Mouse (Mus musculus) intestine, embryonic 16.5 days (tissue): ENCODE results near the gene Ubac2. TPM values are rescaled to one million over a fixed set of nuclear protein-coding genes. Genes with fewer than 3 reads are reported as not detected.

ENCODE experiments used
- ATAC-seq: fragments of 200-750 bp; cut with Nextera tagmentation; 2 replicates; pipeline ENCODE4 v1.8.0; 2017; ENCODE audit warnings: moderate TSS enrichment, moderate library complexity
- H3K27ac ChIP-seq: fragments of 300-500 bp; sonication (generic); 2 replicates; pipeline ENCODE4 v1.5.1; 2014; ENCODE audit warnings: mild to moderate bottlenecking, low read length
- H3K27me3 ChIP-seq: fragments of 300-500 bp; sonication (generic); replicated peaks from 2 replicates; pipeline ENCODE4 v1.6.1; 2014; ENCODE audit warnings: low read length, control low read depth, mixed read lengths; ENCODE audit not compliant: control insufficient read depth, insufficient read depth
- H3K36me3 ChIP-seq: fragments of 300-500 bp; sonication (generic); 2 replicates; pipeline ENCODE4 v1.6.1; 2014; ENCODE audit warnings: low read length, control low read depth; ENCODE audit not compliant: control insufficient read depth, insufficient read depth
- H3K4me1 ChIP-seq: fragments of 300-500 bp; sonication (generic); 2 replicates; pipeline ENCODE4 v1.6.1; 2014; ENCODE audit warnings: low read length, control low read depth, mixed read lengths; ENCODE audit not compliant: control insufficient read depth, insufficient read depth
- H3K4me2 ChIP-seq: fragments of 300-500 bp; sonication (generic); 2 replicates; pipeline ENCODE4 v1.6.1; 2014; ENCODE audit warnings: low read depth, low read length, control low read depth
- H3K4me3 ChIP-seq: fragments of 300-500 bp; sonication (generic); 2 replicates; pipeline ENCODE4 v1.5.1; 2014; ENCODE audit warnings: mild to moderate bottlenecking, low read length
- H3K9ac ChIP-seq: fragments of 300-500 bp; sonication (generic); 2 replicates; pipeline ENCODE4 v1.6.1; 2014; ENCODE audit warnings: low read depth, low read length
- H3K9me3 ChIP-seq: fragments of 300-500 bp; sonication (generic); 2 replicates; pipeline ENCODE4 v1.6.1; 2016; ENCODE audit warnings: low read length, control low read depth; ENCODE audit not compliant: control insufficient read depth
- WGBS: fragments of 180-500 bp; shearing (Covaris S2); extraction: QIAGEN DNeasy Blood & Tissue Kit; methylation state at CpG from one replicate; pipeline ENCODE4 v1.1.7; 2014; 5-methylcytosine and 5-hydroxymethylcytosine counted together
- polyA plus RNA-seq: library from polyadenylated mRNA; unstranded; fragments of >200 nt; fragmentation: Nextera tagmentation; extraction: Ambion mirVana; gene quantifications from 2 replicates; pipeline ENCODE4 v1.2.1, GENCODE M21; 2015

The Ubac2 gene
- polyA plus RNA-seq, 1 experiment from 2014 or later = 63.3 TPM

DNA sequence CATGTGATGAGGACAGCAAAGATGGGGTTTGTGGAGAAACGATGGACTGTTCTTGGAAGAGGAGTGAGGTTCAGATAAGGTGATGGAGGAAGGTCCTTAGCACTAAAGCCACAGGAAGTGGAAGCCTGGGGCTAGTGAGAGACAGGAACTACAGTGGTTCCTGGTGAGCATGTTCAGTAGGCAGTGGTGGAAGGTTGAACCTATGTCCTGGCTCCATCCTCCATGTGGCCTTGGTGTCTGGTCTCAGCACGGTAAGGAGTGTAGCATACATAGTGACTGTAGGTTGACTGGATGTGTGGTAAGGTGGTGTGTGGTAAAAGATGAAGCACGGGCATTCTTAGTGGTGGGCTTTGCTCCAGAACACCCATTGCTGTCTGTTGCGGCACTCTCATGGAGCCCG, 71.5 kb downstream of the Ubac2 start:
- Histone ChIP-seq H3K27ac (no peak overlapping the region), H3K4me1 (no peaks in the 10 kb centered on the region), H3K4me2 (no peak overlapping the region), H3K9ac (no peak overlapping the region), H3K4me3 (no peak overlapping the region), H3K9me3 (no peaks in the 10 kb centered on the region), H3K27me3 (no peaks in the 10 kb centered on the region), H3K36me3 (no peaks in the 10 kb centered on the region; the same call in 1 of the 2 replicates)
- 93% methylated on average over 5 of the region's 5 CpGs for WGBS
- no peak for ATAC-seq

DNA sequence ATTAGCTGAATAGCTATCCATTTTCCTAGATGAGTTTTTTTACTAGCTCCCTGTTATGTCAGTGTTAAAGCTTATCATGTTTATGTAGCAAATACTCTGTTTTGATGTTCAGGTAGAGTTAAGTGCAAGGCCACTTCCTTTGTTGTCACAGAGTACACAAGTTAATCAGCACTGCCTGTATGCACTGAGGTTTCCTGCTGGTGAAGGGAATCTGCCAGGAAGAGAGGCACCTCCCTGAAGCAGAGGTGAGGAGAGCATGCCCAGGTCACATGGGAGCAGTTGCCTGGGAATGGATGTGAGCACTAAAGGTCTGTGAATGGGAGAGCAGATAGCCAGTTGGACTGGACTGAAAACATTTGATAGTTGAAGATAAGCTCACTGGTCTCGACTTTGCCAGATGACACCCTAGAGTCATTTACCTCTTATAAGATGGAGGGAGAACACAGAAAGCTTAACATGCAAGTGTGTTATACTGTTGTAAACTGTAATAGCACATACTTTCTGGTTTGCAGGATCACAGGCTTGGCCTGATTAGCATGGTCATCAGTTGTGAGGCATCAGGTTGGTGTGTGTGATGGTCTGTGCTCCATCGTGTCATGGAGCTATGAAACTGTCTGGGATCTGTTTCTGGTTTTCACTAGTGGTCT, 73.1 kb downstream of the Ubac2 start:
- Histone ChIP-seq H3K36me3 (no peaks in the 10 kb centered on the region; the same call in 1 of the 2 replicates), H3K4me1 (no peaks in the 10 kb centered on the region), H3K9ac (no peak overlapping the region), H3K9me3 (no peaks in the 10 kb centered on the region), H3K4me3 (no peak overlapping the region), H3K27me3 (no peaks in the 10 kb centered on the region), H3K4me2 (no peak overlapping the region), H3K27ac (no peak overlapping the region)
- ATAC-seq = peak; percentile 77
- WGBS = 68% methylated on average over 2 of the region's 2 CpGs

DNA sequence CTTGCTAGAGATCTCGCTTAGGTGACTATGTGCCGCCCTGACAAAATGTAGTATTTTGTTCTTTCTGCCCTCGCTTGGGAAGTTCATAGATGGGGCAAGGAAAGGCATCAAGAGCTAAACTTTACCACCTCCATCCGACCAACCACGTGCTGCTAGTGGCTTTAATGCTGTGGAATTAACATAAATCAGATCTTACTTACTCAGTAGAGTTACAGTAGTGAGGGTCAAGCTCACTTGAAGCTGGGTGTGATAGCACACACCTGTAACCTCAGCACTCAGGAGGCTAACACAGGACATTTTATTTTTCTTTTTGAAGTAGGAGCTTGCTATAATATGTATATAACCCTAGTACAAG, 73.6 kb downstream of the Ubac2 start:
- H3K36me3 ChIP-seq = no peaks in the 10 kb centered on the region; the same call in 1 of the 2 replicates
- no peak overlapping the region for H3K4me2 ChIP-seq
- H3K9me3 ChIP-seq = no peaks in the 10 kb centered on the region
- no peak overlapping the region for H3K27ac ChIP-seq
- no peaks in the 10 kb centered on the region for H3K4me1 ChIP-seq
- 89% methylated on average over 5 of the region's 5 CpGs for WGBS
- no peak for ATAC-seq
- H3K4me3 ChIP-seq = no peak overlapping the region
- no peaks in the 10 kb centered on the region for H3K27me3 ChIP-seq
- no peak overlapping the region for H3K9ac ChIP-seq

DNA sequence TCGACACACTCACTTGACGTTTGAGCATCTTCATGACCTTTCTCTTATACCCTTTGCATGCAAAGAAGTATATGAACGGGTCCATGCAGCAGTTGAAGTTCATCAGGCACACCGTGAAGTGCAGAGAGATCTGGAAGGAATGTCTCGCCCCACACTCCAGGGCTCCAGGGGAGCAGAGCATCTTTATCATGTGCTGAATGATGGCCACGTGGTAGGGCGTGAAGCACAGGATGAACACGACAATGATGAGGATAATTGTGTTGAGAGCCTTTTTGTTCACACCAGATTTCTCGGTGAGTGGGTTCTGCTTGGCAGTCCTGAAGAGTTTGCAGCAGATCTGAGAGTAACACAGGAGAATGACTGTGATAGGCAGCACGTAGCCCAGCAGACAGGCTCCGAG, 75.7 kb downstream of the Ubac2 start:
- no peaks in the 10 kb centered on the region; the same call in 1 of the 2 replicates for H3K36me3 ChIP-seq
- no peak overlapping the region for H3K4me2 ChIP-seq
- H3K27me3 ChIP-seq = no peaks in the 10 kb centered on the region
- H3K9ac ChIP-seq = no peak overlapping the region
- H3K4me1 ChIP-seq = peaks cover 4% of the 10 kb centered on the region; the same call in 1 of the 2 replicates
- H3K4me3 ChIP-seq = no peak overlapping the region
- 95% methylated on average over 11 of the region's 11 CpGs for WGBS
- H3K27ac ChIP-seq = no peak overlapping the region
- H3K9me3 ChIP-seq = no peaks in the 10 kb centered on the region
- ATAC-seq = no peak

DNA sequence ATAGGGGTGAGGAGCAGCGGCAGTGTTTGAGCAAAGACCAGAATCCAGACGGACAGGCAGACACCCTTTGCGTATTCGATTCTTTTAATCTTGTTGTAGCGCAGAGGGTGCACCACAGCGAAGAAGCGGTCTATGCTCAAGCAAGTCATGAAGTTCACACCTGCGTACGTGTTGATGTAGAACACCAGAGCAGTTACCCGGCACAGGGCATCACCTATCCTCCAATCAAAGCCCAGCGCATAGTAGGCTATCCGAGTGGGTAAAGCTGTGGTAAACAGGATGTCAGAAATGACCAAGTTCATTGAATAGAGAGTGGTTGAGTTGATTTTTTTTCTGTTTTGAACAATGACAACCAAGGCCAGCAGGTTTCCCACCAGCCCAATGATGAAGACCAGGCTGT, 76.2 kb downstream of the Ubac2 start:
- 96% methylated on average over 12 of the region's 12 CpGs for WGBS
- Histone ChIP-seq H3K4me2 (no peak overlapping the region), H3K27me3 (no peaks in the 10 kb centered on the region), H3K4me1 (peaks cover 4% of the 10 kb centered on the region; the same call in 1 of the 2 replicates), H3K4me3 (no peak overlapping the region), H3K27ac (no peak overlapping the region), H3K36me3 (no peaks in the 10 kb centered on the region; the same call in 1 of the 2 replicates), H3K9me3 (no peaks in the 10 kb centered on the region), H3K9ac (no peak overlapping the region)
- no peak for ATAC-seq

DNA sequence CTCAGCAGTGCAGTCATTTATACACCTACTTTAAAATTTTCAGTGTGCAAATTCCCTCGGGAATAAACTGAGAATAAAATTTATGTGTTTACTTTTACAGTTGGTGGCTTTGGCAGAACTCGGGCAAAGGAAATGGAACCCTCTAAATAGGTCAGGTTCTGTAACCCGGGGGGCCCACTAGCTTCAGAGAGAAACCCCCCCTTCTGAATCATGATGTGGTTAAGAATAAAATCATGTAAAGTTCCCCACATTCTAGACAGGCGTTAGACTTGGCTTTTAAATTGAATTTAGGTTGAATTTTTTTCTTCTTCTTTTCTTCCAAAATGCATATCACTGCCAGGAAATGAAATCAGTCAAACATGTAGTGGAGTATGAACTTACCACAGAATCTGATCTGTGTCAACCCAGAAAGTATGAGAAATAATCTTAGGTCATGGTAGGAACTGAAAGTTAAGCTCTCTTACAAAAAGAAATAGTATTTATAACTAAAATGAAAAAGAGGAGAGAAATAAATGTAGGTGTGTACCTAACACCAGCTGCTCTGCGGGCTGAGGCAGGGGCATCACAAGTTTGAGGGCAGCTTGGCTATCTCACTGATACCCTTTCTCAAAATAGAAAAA, 76.9 kb downstream of the Ubac2 start:
- Histone ChIP-seq H3K4me3 (no peak overlapping the region), H3K4me2 (no peak overlapping the region), H3K4me1 (peaks cover 4% of the 10 kb centered on the region; the same call in 1 of the 2 replicates), H3K9ac (no peak overlapping the region), H3K27me3 (no peaks in the 10 kb centered on the region), H3K36me3 (no peaks in the 10 kb centered on the region; the same call in 1 of the 2 replicates), H3K27ac (no peak overlapping the region), H3K9me3 (no peaks in the 10 kb centered on the region)
- WGBS = 68% methylated on average over 5 of the region's 5 CpGs
- no peak for ATAC-seq

DNA sequence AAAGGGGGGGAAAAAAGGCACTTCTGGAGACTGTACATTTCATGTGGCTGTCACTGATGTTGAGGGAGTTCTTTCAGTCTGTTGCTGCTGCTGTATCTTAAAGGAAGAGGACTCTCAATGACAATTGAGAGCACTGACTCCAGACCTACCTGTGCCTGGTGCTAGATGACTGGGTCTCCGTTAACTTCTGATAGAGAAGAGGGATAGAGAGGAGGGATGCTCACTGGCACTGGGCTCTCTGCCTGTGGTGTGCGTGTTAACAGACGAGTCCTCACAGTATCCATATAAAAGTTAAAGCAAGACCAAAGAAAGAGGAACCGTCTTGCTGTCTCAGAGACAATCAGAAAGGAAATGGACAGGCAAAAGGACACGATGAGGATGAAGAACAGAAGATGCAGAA, 77.9 kb downstream of the Ubac2 start:
- no peak for ATAC-seq

DNA sequence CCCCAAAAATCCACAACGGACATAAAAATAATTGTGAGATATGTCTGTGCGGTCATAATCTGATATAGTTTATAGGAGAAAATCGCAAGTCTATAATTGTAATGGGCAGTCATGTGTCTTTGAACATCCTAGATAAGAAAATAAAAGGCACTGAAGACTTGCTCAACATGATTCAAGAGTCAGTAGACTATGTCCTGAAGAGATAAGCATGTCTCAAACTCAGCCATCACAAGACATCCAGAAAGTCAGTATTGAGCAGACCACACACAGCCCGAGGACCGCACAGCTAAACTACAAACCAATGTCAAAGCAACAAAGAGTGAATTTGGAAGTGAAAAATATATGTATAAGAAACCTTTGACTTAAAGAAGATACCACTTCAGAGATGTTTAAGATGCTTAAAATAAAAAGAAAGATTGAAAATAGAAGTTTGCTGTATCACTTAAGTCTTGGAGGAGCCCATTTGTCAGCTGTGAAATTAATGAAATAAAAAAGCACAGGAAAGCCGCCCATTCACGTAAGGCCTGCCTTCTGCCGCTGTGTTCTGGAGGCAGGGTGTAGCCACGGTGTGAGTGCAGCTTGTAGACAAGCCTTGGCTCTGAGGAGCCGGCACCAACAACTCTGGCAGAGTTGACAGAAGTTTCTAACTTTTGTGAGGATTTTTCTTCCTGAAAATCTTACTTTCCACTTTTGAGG, 78.9 kb downstream of the Ubac2 start:
- Histone ChIP-seq H3K4me1 (peaks cover 10% of the 10 kb centered on the region), H3K9ac (no peak overlapping the region), H3K27ac (no peak overlapping the region), H3K36me3 (no peaks in the 10 kb centered on the region; the same call in 1 of the 2 replicates), H3K4me2 (no peak overlapping the region), H3K27me3 (no peaks in the 10 kb centered on the region), H3K9me3 (no peaks in the 10 kb centered on the region), H3K4me3 (no peak overlapping the region)
- WGBS = 87% methylated on average over 10 of the region's 10 CpGs
- ATAC-seq = no peak

More for the DNA sequence above, 77.9 kb downstream of the Ubac2 start:
- H3K9me3 ChIP-seq = no peaks in the 10 kb centered on the region
- H3K4me2 ChIP-seq = no peak overlapping the region
- peaks cover 8% of the 10 kb centered on the region for H3K4me1 ChIP-seq
- H3K4me3 ChIP-seq = no peak overlapping the region
- H3K9ac ChIP-seq = no peak overlapping the region
- 89% methylated on average over 5 of the region's 5 CpGs for WGBS
- no peaks in the 10 kb centered on the region for H3K27me3 ChIP-seq
- no peaks in the 10 kb centered on the region; the same call in 1 of the 2 replicates for H3K36me3 ChIP-seq
- no peak overlapping the region for H3K27ac ChIP-seq

DNA sequence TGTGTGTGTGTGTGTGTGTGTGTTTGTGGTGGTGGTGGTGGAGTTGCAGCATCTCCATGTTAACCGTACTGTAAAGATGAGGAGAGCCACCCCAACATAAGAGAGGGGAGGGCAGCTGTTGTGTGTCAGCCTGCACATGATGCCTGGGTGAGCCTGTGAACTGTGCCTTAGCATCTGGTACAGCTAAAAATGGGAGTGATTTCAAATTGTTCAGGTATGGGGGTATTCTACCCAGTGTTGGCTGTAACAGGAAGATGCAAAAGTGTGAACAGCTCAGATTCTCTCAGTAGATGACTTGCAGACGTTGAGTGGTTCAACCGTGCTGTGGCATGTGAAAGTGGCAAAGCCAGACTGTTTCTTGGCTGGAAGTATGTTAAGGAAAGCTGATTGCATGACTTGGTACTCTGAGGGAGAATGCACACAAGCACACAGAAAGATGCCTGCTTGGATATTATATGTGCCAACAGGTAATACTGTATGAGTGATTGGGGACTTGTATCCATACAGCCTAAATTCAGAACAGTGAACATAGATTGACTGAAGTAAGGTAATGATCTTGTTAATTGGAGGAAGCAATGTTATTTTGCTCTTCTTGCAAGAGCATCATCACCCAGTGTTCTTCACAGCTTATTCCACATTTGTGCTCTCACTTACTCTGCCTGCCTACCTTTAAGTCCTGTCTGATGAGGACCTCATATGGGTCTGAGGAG, 79.8 kb downstream of the Ubac2 start:
- H3K27me3 ChIP-seq = no peaks in the 10 kb centered on the region
- no peak overlapping the region for H3K4me3 ChIP-seq
- no peaks in the 10 kb centered on the region; the same call in 1 of the 2 replicates for H3K36me3 ChIP-seq
- H3K27ac ChIP-seq = no peak overlapping the region
- ATAC-seq = no peak
- H3K9me3 ChIP-seq = no peaks in the 10 kb centered on the region
- no peak overlapping the region for H3K4me2 ChIP-seq
- WGBS = 82% methylated on average over 3 of the region's 3 CpGs
- H3K9ac ChIP-seq = no peak overlapping the region
- peaks cover 11% of the 10 kb centered on the region for H3K4me1 ChIP-seq
